Mouse (Mus musculus): ENCODE data around the gene Cenpq.

The Cenpq gene

DNA sequence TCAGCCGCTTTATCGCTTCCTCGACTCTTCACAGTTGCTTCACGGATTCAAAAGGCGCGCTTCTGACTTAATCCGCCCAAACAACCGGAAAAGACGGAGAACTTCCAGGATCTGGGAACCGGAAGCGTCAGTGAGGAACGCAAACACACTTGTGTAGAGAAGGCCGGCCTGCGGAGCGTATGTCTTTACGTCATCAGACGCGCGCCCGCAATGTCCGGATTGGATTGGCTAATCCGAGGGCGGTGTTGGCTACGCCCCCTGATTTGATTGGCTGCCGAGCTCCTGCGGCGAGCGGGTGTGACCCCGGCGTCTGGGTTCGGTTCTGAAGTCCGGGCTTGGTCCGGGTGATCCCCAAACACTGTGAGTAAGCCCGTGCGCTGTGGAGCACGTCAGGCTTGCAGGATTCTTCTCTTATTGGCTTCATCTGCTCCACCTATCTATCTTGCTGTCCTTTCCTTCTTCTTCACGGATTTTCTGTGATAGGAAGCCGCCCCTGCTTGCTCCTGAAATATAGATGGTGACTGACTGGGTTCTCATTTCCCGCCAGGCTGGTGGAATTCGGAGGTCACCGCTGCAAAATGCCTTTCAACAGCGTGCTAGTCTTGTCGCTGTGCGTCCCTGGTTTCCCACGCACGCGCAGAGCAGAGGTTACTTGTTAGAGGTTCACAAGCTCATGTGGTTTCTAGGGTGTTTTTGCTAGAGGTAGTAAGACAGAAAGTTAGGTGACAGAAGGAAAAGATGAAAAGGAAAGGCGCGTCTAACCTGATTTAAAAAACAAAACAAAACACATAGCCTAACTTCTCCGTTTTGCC is at the start of gene Cenpq, which contains the start of gene Mut:
Gene Cenpq, minus strand, starts transcription at position 628 of the 812 bp plus-strand sequence.
Gene Mut, plus strand, starts transcription at position 266 of the 812 bp plus-strand sequence.
- peak; percentile 99 for DNase-seq

DNA sequence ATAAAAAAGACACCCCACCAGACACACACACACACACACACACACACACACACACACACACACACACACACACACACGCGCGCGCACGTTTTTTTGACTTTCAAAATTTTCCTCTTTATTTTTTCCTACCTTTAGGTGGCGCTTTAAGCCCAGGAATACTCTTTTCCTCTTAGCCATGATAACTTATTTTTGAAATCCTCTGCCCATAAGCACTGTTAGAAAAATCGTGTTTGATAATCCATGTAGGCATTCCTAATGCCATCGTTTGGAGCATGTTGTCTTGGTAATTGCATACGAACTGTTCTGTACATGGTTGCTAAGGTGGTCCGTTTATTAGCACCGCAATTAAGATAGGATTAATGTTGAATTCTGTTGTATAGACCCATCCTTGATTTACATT is 43.1 kb upstream of the Cenpq start:
- DNase-seq, result no peak

DNA sequence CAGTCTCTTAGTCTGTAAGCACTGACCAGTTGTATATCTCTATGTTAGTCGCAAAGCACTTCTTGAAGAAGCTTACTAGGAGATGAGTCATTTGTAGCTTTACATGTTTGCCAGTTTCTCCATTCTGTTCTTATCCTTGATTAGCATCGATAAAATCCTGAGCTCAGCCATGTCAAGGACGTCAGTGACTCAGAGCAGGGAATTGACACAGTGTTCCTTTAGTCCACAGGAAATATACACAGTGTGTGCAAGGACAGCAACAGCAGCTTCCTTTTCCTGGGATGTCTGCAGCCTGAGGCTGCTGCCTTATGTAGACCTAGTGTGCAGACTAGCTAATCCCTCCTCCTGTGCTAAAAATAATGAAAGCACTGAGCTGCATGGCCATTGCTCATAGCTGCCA is 13.7 kb upstream of the Cenpq start:
- no peak for DNase-seq

DNA sequence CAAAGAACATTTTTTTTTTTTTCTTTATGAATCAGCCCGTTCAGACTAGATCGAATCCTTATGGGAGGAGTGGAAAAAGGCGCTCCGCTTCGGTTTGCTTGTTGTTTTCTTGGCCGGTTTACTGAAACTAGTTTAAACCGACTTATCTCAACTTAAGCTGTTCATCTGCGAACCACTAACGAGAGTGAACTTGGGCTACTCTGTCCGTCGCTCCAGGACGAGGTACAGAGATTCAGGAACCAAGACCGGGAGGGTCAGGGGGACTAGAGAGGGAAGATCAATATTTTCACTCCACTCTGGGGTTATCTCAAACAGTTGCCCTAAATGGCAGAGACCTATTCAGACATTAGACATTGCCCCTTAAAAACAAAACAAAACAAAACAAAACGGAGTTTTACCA is 862 bp downstream of the Cenpq start:
- no peak for DNase-seq

DNA sequence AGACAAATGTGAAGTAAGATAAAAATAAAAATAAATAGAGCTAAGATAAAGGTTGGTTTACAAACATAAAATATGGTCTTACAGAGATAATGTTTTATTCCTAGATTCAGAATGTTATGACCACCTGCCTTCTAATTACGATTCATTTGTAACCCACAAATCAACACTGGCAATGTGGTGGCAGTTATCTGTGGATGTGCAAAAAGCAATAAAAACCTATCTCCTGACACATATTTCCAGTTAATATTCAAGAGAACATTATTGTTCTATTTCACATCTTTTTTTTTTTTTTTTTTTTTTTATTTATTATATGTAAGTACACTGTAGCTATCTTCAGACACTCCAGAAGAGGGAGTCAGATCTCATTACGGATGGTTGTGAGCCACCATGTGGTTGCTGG is 19.3 kb downstream of the Cenpq start:
- no peak for DNase-seq

DNA sequence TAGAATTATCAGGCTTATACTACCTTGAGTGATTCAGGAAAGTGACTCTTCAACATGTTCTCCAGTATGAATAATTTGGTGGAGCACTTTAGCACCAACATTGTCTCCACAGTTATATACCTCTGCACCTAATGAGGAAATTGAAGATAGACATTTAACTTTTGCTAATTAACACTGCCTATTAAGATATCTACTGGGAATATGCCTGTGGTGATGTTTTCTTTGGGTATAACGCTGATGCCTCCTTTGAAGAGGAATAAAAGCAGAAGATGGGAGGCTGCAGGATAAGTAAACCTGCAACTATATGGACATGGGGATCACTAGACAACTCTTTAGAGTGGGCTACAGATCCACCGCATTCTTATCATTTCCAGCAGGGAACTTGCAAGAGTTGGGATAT is 20.6 kb downstream of the Cenpq start, which contains the start of gene Glyatl3:
Gene Glyatl3, minus strand, starts transcription at position 101 of the 400 bp plus-strand sequence.
- no peak for DNase-seq

DNA sequence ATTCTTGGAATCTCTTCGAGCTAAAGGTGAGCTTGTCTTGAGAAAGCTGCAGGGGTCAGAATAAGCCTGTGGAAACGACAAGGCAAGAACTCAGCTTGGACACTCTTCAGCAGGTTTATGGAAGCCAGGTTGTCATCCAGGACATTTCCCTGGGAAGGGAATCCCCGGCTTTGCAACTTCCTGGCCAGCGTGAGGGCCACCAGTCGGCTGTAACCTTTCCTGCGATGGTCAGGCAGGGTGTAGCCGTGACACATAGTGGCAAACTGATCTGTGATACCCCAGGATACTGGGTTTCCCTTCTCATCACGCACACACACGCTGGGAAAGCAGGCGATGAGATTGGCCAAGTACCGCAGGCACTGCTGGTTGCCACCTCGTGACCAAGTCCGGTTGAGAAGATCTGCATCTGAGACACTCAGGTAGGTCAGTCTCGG is 30.1 kb downstream of the Cenpq start:
- no peak for DNase-seq

DNA sequence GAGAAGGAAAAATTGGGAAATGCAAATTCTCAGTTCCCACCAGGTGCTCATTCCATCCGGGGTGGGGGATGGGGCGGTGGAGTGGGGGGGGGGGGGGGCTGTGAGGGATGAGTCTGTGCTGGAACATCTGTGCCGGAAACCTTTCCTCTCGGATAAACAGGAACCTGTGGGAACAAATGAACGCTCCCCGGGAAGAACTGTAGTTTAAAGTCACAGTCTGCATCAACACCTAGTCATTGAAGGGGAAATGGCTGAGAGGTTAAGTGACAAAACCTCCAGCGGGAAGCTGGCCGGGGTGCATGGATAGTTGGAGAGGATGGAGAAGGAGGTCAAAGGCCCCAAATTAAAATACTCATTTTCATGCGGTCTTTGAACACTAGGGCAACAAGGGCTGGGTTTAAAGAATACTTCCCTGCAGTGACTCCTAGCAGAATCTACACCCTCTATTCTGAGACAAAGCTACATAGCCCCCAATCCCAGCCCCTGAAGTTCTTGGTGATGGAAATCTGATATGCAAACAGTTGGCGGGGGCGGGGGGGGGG is 30.7 kb downstream of the Cenpq start:
- DNase-seq, result no peak

DNA sequence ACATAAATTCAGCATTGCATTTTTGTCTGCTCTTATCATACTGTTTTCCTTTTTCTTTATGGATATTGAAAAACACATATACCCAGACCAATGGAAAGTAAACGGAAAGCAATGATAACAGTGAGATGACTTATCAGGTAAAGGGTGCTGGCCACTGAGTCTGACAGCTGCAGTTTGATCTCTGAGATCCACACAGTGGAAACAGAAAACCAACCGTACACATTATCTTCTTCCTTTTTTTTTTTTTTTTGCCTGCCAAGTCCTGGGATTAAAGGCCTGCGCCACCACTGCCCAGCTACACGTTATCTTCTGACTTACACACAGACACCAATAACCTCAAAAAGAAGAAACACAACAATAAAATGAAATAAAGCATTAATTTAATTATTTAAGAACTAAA is 31.5 kb downstream of the Cenpq start:
- no peak for DNase-seq

DNA sequence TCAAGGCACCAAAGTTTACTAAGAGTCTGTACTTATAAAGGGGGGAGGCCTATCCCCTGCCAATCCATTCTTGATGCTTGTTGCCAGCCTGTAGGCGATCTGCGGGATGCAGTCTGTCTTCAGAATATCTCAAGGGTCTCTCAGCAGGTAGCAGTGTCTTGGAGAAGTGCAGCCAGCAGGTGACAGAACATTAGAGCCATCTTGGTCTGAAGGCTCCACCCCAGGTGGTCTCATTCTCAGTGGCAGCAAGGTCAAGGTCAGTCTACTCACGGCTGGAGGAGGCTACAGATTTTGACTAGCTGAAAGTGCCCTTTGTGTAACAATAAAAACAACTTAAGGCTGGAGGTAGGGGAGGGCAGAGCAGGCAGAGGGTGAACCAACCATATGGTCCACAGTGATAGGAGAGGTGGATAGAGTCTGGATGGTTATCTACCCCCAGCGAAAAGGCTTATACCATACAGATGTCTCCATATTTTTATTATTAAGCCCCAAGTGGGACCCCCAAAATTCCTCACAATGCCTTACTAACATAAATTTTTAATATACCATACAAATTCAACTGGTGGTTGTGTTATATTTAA is 35.0 kb downstream of the Cenpq start:
- DNase-seq, result no peak

DNA sequence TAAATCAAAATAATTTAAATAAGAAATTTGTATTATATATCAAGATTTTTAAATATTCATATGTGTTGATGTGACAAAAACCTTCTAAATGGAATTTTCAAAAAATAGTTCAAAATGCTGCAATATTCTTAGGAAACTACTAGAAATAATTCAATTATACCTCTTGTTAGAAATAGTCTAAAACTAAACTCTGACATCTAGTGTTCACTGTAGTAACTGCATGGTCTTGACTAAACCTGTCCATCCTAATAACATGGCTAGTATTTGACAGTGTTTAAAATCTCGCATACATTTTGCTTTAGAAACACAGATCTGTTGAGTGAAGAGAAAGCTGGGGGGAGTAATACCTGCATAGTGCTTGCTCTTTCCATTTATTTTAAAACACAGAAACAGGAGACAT is 38.0 kb downstream of the Cenpq start:
- no peak for DNase-seq

DNA sequence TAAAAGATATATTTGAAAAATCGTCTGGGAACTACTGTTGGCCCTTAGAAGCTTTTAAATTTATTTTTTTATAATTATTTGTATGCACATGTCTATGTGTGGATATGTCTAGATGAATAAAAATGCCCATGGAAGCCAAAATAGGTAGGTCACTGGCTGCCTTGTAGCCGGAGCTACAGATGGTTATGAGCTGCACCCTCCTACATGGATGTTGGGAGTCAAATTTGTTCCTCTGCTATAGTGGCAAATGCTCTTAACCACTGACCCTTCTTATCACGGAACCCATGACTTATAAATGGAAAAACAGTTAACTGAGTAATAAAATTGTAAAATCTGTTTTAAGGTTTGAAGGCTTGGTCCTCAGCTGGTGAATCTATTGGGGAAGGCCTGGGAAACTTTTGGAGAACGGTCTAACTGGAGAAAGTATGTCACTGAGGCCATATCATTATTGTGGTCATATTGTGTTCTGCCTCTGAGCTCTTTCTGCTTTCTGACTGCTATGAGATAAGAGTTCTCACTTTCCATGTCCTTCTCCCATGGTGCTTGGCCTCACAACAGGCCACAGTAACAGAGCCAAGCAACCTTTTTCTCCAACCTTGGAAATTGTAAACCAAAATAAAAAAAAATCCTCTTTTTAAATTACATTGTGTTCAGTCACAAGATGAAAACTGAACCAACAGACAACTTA is 46.9 kb downstream of the Cenpq start:
- no peak for DNase-seq

DNA sequence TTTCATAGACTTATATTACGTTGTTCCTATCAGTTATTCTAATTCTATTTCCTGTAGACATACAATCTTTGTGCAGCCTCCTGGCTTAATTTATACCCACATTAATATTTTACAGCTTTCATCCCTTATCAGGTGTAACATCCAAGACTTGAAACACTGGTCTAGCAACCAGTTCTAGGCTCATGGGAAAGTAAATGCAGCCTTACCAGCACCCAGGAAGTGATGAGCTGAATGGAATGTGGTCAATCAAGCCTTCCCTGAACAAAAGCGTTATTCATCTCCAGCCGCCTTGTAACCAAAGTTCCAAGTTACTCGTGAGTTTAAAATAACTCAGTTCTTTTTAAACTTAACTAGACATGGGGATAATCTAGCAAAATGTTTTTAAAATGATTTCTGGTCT is 49.7 kb downstream of the Cenpq start:
- no peak for DNase-seq

DNA sequence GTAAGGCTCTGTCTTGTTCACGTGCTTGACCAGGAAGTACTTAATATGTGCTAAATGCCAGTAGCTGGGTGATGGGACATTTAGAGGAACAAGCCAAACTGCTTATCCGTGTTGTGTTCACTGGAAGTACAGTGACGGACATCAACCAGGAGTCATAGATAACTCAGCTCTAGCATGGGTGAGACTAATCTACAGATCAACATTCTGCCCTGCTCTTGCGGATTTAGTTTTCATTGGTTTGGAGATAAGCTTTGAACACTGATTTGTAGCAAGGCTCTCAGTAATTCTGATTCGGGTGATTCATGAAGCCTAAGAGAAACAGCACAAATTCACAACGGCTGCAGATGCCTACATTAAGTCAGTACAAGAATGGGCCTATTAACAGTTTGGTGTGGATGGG is 52.7 kb downstream of the Cenpq start:
- no peak for DNase-seq

DNA sequence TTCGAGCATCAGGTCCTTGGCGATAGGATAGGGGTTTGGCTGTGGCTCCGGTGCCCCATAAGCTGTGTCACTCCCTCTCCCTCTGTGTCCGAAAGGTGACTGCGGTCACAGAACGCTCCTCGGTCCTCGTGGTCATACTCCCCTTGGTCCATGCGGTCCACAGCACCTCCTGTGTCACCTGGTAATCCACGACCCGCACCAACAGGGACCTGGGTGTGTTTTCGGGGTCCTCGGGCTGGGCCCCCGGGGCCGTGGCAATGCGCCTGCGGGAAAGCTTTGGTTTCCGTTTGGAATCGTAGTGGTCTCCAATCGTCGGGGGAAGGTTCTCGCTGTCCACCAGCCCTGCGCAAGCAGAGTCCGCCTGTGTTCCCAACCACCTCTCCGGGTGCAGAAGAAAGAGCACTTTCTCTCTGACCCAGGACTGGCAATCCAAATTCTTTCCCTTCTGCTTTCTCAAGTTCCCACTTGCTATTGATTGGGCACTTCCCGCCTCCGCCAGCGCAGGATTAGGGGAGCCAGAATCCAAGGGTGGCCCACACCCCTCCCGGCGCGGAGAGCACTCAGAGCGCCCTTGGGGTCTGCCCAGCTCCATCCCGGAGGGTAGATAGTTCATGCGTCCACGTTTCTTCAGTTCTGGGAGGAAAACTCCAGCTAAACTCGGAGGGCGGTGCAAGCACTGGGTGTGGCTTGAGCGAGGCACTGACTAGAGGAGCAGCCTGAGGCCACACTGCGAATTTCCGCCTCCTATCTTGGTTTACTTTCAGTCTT is 54.7 kb downstream of the Cenpq start, which contains the start of gene 9130008F23Rik:
Gene 9130008F23Rik, minus strand, starts transcription at position 636 of the 768 bp plus-strand sequence.
- DNase-seq, result no peak

DNA sequence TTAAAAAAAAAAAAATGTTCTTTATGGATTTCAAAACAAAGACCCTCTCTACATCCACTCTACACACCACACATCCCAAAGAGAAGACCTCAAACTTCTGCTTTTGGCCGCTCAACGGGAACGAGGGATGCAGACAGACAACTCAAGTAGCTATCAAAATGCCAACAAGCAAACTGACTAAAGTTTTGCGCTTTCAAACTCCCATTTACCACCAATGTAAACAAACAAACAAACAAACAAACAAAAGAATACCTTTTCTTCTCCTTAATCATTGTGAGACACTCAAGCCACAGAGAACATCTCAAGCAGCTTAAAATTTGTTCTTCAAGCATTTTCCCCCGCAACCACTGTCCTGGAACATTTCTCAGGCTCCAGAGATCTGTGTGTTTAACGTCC is 55.3 kb downstream of the Cenpq start:
- DNase-seq, result no peak

DNA sequence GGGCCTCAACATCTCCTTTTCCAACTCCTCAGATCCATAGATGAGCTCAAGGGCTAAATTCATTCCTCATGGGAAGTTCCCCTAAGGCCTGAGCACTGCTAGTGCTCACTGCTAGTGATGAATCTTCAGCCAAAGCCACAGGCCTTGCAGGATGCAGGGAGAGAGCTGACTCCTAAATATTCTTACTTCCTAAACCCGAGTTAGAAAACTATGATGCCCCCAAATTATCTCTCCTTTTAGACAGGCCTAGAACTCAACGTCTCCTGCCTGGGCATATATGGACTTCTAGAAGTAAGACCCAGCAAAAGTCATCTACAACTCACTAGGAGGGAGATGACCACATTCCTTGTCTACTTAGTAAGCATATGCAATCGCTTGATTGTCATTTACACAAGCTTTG is 57.1 kb downstream of the Cenpq start:
- DNase-seq, result no peak

DNA sequence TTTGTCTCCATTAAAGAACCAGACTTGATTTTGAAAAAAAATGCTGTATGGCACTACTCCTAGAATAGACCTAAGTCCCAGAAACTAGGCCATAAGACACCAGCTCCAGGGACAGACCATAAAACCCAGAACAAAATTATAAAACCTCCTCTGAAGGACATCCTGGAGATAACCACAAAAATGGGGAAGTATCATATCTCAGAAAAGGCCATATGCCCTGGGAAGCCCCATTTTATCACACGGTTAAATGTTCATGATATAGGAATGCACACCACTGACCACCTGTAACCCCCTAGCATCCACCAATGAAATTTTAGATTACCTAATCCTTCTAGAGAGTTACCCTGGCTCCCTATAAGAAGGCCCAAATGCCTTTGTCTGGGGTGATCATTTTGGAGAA is 59.3 kb downstream of the Cenpq start:
- no peak for DNase-seq

DNA sequence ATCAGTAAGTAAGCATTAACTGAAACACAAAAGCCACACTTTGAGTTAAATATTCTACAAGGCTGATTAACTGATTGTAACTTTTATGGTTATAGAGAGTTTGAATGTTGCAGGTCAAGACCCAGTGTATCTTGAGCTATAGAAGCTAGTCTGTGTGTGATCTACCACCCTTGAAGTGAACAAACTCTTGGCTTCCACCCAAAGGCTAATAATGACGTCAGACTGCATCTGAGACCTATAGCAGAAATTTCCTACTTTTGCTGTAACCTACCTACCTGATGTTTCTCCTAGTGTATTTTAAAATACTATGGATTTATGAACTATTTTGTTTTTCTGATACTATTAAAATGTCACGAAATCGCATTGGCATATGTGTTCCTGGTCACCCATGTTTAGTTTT is 60.1 kb downstream of the Cenpq start:
- no peak for DNase-seq

DNA sequence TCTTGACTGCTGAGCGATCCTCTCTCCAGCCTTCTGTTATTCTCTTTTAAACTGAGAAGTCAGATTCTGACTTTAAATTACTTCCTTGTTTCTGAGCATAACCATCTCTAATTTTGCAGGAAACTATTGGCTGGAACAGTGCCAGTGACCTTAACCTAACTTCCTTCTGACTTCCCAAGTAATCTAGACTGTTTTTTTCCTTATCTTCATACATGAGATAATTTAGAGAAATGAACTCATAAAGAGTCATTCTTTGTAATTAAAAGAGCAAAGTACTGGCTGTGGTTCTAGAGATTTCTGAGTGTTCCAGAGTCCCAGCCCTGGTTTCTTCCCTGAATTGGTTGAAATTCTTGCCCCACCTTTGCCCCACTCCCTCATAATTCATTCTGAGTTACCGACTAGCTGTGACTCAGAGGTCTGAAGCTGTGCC is 61.2 kb downstream of the Cenpq start:
- DNase-seq, result no peak
